Mouse (Mus musculus): ENCODE measurements around the gene Gm20920.
"Not testable (repeated sequence)": the region's sequence is repeated elsewhere in the genome, so short reads cannot be mapped to it uniquely, and the experiment has no call there.

The Gm20920 gene

DNA sequence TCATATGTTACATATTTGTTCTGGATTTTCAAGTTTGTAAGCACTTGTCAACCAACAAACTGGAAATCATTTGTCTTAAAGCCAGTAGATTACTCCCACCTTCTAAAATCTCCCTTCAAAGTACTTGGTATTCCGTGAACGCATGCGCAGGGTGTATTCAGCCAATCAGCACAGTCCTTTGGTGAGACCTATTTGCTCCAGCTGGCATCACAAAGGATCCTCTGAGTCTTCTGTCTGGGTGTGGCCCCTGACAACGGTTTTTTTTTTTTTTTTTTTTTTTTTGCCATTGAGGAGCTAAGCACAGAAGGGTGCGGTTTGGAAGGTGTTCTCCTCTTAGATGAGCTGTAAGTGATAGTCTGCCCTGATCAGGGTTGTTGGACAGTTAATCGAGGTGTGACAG is at the start of gene Gm20920:
Gm20920 (plus strand) TSS at position 301 of the 400 bp plus-strand sequence.
- DNase-seq (ENCODE audit: extremely low spot score): not testable (repeated sequence)
